Mouse (Mus musculus) colon, adult 2 months (tissue): ENCODE results near the gene Olfr860. TPM values are rescaled to one million over a fixed set of nuclear protein-coding genes. Genes with fewer than 3 reads are reported as not detected.

Experiments used
- polyA plus RNA-seq: library from polyadenylated mRNA; depleted of rRNA; stranded (reverse); fragments of >200 nt; gene quantifications from 2 replicates; pipeline ENCODE4 v1.2.3, GENCODE M21; 2012; rRNA removed

Gene Olfr860
- polyA plus RNA-seq: not detected in 2 replicates

GRCm38 (mm10) chr9:19849647-19850046 is at the start of gene Olfr860:
Gene Olfr860 (minus strand): TSS chr9:19849747.

GRCm38 (mm10) chr9:19887904-19888303 is 38.4 kb upstream of the Olfr860 start, which contains the start of gene Olfr862:
Gene Olfr862 (minus strand): TSS chr9:19888004.

DNA sequence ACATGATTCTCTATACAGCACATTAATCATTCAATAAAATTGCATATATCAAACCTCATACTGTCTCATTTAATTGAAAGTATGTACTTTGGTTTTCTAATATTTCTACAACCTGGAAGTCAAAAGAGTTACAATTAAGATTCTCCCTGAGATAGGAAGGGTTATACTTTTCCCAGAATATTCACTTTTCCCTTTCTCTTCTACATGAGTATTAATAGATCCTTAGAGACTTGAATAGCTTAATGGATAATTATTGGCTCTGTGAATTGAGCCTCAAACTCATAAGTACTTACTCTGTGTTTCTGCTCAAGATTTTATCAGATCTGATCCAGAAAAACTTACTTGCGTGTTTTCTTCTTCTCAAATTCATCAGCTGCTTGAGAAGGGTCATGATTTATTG is 44.9 kb downstream of the Olfr860 start, which contains the start of gene Olfr859:
Gene Olfr859, plus strand, starts transcription at position 301 of the 400 bp plus-strand sequence.

Other genes starting within 250 kb of the Olfr860 start
- 3.9 and 4.6 TPM in 2 replicates for gene Zfp317, start 227.6 kb downstream of the Olfr860 start, polyA plus RNA-seq
- not detected in 2 replicates for gene Olfr857, start 140.3 kb downstream of the Olfr860 start, polyA plus RNA-seq
- not detected in 2 replicates for gene Olfr58, start 69.5 kb downstream of the Olfr860 start, polyA plus RNA-seq
- gene Olfr859, start 44.8 kb downstream of the Olfr860 start, polyA plus RNA-seq: not detected in 2 replicates
- not detected in 2 replicates for gene Olfr862, start 38.3 kb upstream of the Olfr860 start, polyA plus RNA-seq
- gene Olfr77, start 67.1 kb upstream of the Olfr860 start, polyA plus RNA-seq: not detected in 2 replicates
- not detected in 2 replicates for gene Olfr866, start 178.3 kb upstream of the Olfr860 start, polyA plus RNA-seq
- not detected in 2 replicates for gene Olfr867, start 207.8 kb upstream of the Olfr860 start, polyA plus RNA-seq
- gene Olfr868, start 248.9 kb upstream of the Olfr860 start, polyA plus RNA-seq: not detected in 2 replicates